Mouse (Mus musculus) C2C12 (cell line): ENCODE data around the gene Ttc39b. TPM values are rescaled to one million over a fixed set of nuclear protein-coding genes. Genes with fewer than 3 reads are reported as not detected.
A peak's percentile ranks its signal among the peaks of the same experiment; 100 is the strongest.

Source experiments
- H3K27me3 ChIP-seq: one replicate; pipeline ENCODE4 v1.6.1; 2011; ENCODE audit not compliant: control insufficient read depth, insufficient read depth, insufficient read length
- H3K36me3 ChIP-seq: one replicate; pipeline ENCODE4 v1.6.1; 2011; ENCODE audit not compliant: control insufficient read depth, insufficient read depth
- H3K4me3 ChIP-seq: one replicate; pipeline ENCODE4 v1.5.1; 2011; ENCODE audit warnings: mild to moderate bottlenecking, control low read depth; ENCODE audit not compliant: poor library complexity, insufficient read depth, severe bottlenecking
- H3K79me2 ChIP-seq: one replicate; pipeline ENCODE4 v1.6.1; 2011; ENCODE audit not compliant: control insufficient read depth, insufficient read depth
- H3K79me3 ChIP-seq: one replicate; pipeline ENCODE4 v1.6.1; 2011; ENCODE audit warnings: low read depth, control low read depth
- H3ac ChIP-seq: one replicate; pipeline ENCODE3; 2011; ENCODE audit warnings: low read depth; ENCODE audit not compliant: control insufficient read depth, insufficient read length
- CEBPB ChIP-seq: IDR thresholded peaks from one replicate; pipeline ENCODE4 v1.6.1; 2011; ENCODE audit warnings: low read depth, mild to moderate bottlenecking, control low read depth, moderate library complexity
- CTCF ChIP-seq: IDR thresholded peaks from one replicate; pipeline ENCODE4 v1.5.1; 2011; ENCODE audit not compliant: control insufficient read depth, insufficient read depth, insufficient read length
- FOSL1 ChIP-seq: IDR thresholded peaks from one replicate; pipeline ENCODE4 v1.8.0; 2011; ENCODE audit warnings: mild to moderate bottlenecking, low read length; ENCODE audit not compliant: poor library complexity, insufficient read depth, severe bottlenecking
- MAX ChIP-seq: IDR thresholded peaks from one replicate; pipeline ENCODE4 v1.6.1; 2011; ENCODE audit warnings: mild to moderate bottlenecking, control low read depth
- MYOD1 ChIP-seq: IDR thresholded peaks from one replicate; pipeline ENCODE4 v1.6.1; 2011; ENCODE audit warnings: low read depth; ENCODE audit not compliant: control insufficient read depth, insufficient read length
- MYOG ChIP-seq: IDR thresholded peaks from one replicate; pipeline ENCODE4 v1.6.1; 2011; ENCODE audit not compliant: control insufficient read depth, insufficient read length; ENCODE audit errors: extremely low read depth
- USF1 ChIP-seq: IDR thresholded peaks from one replicate; pipeline ENCODE4 v1.6.1; 2011; ENCODE audit warnings: low read depth, mild to moderate bottlenecking, control low read depth, moderate library complexity
- polyA plus RNA-seq: library from polyadenylated mRNA; unstranded; fragments of >200 nt; fragmentation: generic; extraction: Trizol; gene quantifications from one replicate; pipeline ENCODE4 v1.2.1, GENCODE M21; 2012; ENCODE audit warnings: missing spikeins

The Ttc39b gene
- polyA plus RNA-seq, 1 experiment: 23.6 TPM

GRCm38 (mm10) chr4:83183288-83183930, 140.6 kb downstream of the Ttc39b start:
- no peaks in the 10 kb centered on the region for H3K36me3 ChIP-seq
- no peak overlapping the region for H3K4me3 ChIP-seq
- H3K79me2 ChIP-seq: no peaks in the 10 kb centered on the region
- TF ChIP-seq CTCF (peak; percentile 3), CEBPB (no peak), MAX (no peak)
- H3ac ChIP-seq: no peak overlapping the region
- H3K27me3 ChIP-seq: no peaks in the 10 kb centered on the region
- H3K79me3 ChIP-seq: no peaks in the 10 kb centered on the region

- Histone ChIP-seq H3K79me3 (no peaks in the 10 kb centered on the region), H3K36me3 (no peaks in the 10 kb centered on the region), H3ac (no peak overlapping the region), H3K27me3 (no peaks in the 10 kb centered on the region), H3K79me2 (no peaks in the 10 kb centered on the region), H3K4me3 (no peak overlapping the region)
- TF ChIP-seq MYOD1 (no peak), CEBPB (no peak), MYOG (no peak), USF1 (no peak), MAX (no peak), CTCF (no peak), FOSL1 (no peak)
These were observed 141.6 kb downstream of the Ttc39b start for GRCm38 (mm10) chr4:83182178-83183068.

GRCm38 (mm10) chr4:83177471-83177870, 146.6 kb downstream of the Ttc39b start:
- TF ChIP-seq MYOD1 (no peak), CTCF (no peak), CEBPB (no peak), MYOG (no peak), MAX (no peak), USF1 (no peak), FOSL1 (no peak)

GRCm38 (mm10) chr4:83174946-83175345, 149.1 kb downstream of the Ttc39b start:
- Histone ChIP-seq H3K27me3 (no peaks in the 10 kb centered on the region), H3K4me3 (no peak overlapping the region), H3K79me3 (no peaks in the 10 kb centered on the region), H3K79me2 (no peaks in the 10 kb centered on the region), H3ac (no peak overlapping the region), H3K36me3 (no peaks in the 10 kb centered on the region)
- TF ChIP-seq MAX: no peak
- no peak for TF ChIP-seq FOSL1
- TF ChIP-seq CEBPB: no peak
- no peak for TF ChIP-seq MYOG
- TF ChIP-seq USF1: no peak
- TF ChIP-seq MYOD1: no peak
- no peak for TF ChIP-seq CTCF

More at GRCm38 (mm10) chr4:83177471-83177870, 146.6 kb downstream of the Ttc39b start:
- no peak overlapping the region for H3K4me3 ChIP-seq
- H3K27me3 ChIP-seq: no peaks in the 10 kb centered on the region
- H3K36me3 ChIP-seq: no peaks in the 10 kb centered on the region
- H3ac ChIP-seq: no peak overlapping the region
- no peaks in the 10 kb centered on the region for H3K79me3 ChIP-seq
- no peaks in the 10 kb centered on the region for H3K79me2 ChIP-seq

- TF ChIP-seq CTCF: no peak
- TF ChIP-seq USF1: no peak
- TF ChIP-seq MYOD1: no peak
- no peak for TF ChIP-seq CEBPB
- no peak for TF ChIP-seq MYOG
- no peak for TF ChIP-seq FOSL1
- TF ChIP-seq MAX: no peak
These were observed 151.8 kb downstream of the Ttc39b start for GRCm38 (mm10) chr4:83172278-83172677.

More at GRCm38 (mm10) chr4:83172278-83172677, 151.8 kb downstream of the Ttc39b start:
- H3K27me3 ChIP-seq: no peaks in the 10 kb centered on the region
- H3ac ChIP-seq: no peak overlapping the region
- no peaks in the 10 kb centered on the region for H3K79me3 ChIP-seq
- H3K4me3 ChIP-seq: no peak overlapping the region
- H3K79me2 ChIP-seq: no peaks in the 10 kb centered on the region
- no peaks in the 10 kb centered on the region for H3K36me3 ChIP-seq
